Mouse (Mus musculus): ENCODE measurements around the gene Supt20.

DNA sequence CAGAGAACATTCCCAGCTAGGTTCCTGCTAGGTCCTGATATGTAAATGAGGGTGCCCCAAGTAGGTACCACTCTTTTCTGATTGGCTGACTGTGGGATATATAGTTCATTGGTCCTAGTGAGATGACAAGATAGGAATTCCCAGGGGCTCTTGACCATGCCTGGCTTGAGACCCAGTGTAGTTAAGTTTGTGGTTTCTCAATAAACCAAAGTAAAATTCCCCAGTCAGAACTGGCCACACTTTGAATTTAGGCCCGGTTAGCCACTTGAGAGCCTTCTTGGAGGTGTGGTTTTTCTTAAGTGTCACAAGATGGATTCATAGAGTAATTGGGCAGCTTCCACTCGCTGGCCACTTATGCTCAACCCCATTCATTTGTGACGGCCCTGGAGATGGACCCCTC lies 20.5 kb upstream of the Supt20 start:
- TF ChIP-seq CTCF (conservative IDR thresholded peaks at IDR 0.05; ENCODE audit: low read length) (no peak), POU5F1 (IDR thresholded peaks at IDR 0.05; ENCODE audit: borderline replicate concordance, low read length) (no peak), NANOG (IDR thresholded peaks at IDR 0.05; ENCODE audit: borderline replicate concordance, low read length) (no peak)

All from E14TG2a.4 (cell line).